In genomic region chr9:21510689-21511015, GRCm38 (mm10) we compare ENCODE assay signal across 8 mouse cellular contexts. TPM values are rescaled to one million over a fixed set of nuclear protein-coding genes. Genes with fewer than 3 reads are reported as not detected.
DNase-seq lines count a peak whose midpoint lies in the region; ATAC-seq and TF ChIP-seq lines count a peak whose summit lies in the region.

No protein-coding gene starts in this region.

- no peaks in the 10 kb centered on the region for H3K36me3 ChIP-seq in kidney, adult 2 months (ENCODE audit: control insufficient read depth, insufficient read depth, low read length)
- peaks cover 20% of the 10 kb centered on the region for H3K36me3 ChIP-seq in hindbrain, postnatal 0 days (ENCODE audit: insufficient read depth, low read length)
- peaks cover 17% of the 10 kb centered on the region for H3K36me3 ChIP-seq in midbrain, embryonic 16.5 days (ENCODE audit: control insufficient read depth, insufficient read depth, low read length)

- no peaks in the 10 kb centered on the region for H3K27me3 ChIP-seq in kidney, adult 2 months (replicated peaks; ENCODE audit: control insufficient read depth, insufficient read depth, low read length)
- H3K27me3 ChIP-seq in hindbrain, postnatal 0 days (ENCODE audit: insufficient read depth, low read length), result no peaks in the 10 kb centered on the region
- H3K27me3 ChIP-seq in midbrain, embryonic 16.5 days (ENCODE audit: control insufficient read depth, insufficient read depth, low read depth, low read length), result no peaks in the 10 kb centered on the region

- TF ChIP-seq POLR2A in kidney, adult 2 months (IDR thresholded peaks at IDR 0.05; ENCODE audit: low read depth, low read length), result no peak

- WGBS in kidney, adult 2 months, result under 1% methylated on average over 7 of the region's 7 CpGs
- 4% methylated on average over 7 of the region's 7 CpGs for WGBS in hindbrain, postnatal 0 days
- WGBS in midbrain, embryonic 16.5 days, result 3% methylated on average over 7 of the region's 7 CpGs

- H3K4me3 ChIP-seq in kidney, adult 2 months (ENCODE audit: insufficient read depth, low read depth, low read length), result peak overlapping the region; percentile 42
- peak overlapping the region; percentile 54 for H3K4me3 ChIP-seq in brown adipose tissue, adult 24 weeks (ENCODE audit: insufficient read depth, low read depth, low read length)
- H3K4me3 ChIP-seq in hindbrain, postnatal 0 days (ENCODE audit: low read length), result peak overlapping the region; percentile 53
- H3K4me3 ChIP-seq in midbrain, embryonic 16.5 days (ENCODE audit: low read depth, low read length), result peak overlapping the region; percentile 71

- H3K9ac ChIP-seq in hindbrain, postnatal 0 days (replicated peaks; ENCODE audit: low read length), result peak overlapping the region; percentile 54
- H3K9ac ChIP-seq in midbrain, embryonic 16.5 days (ENCODE audit: low read depth, low read length), result peak overlapping the region; percentile 76

- H3K9me3 ChIP-seq in hindbrain, postnatal 0 days (ENCODE audit: low read length), result no peaks in the 10 kb centered on the region
- no peaks in the 10 kb centered on the region for H3K9me3 ChIP-seq in midbrain, embryonic 16.5 days (replicated peaks; ENCODE audit: control insufficient read depth, low read length, poor library complexity, severe bottlenecking)

- 0 out of 2 replicates have a peak overlapping the region, but pooled peaks have one; percentile 4 for H3K27ac ChIP-seq in kidney, adult 2 months (ENCODE audit: insufficient read depth, low read depth, low read length)
- H3K27ac ChIP-seq in brown adipose tissue, adult 24 weeks (replicated peaks; ENCODE audit: low read depth, low read length), result no peak overlapping the region
- H3K27ac ChIP-seq in hindbrain, postnatal 0 days, result peak overlapping the region; percentile 85
- peak overlapping the region; percentile 95 for H3K27ac ChIP-seq in midbrain, embryonic 16.5 days (ENCODE audit: low read length)

- no peak for DNase-seq in kidney, adult 2 months
- no peak for DNase-seq in kidney, adult 18-20 months
- no peak for DNase-seq in hindbrain, postnatal 0 days (ENCODE audit: low spot score)
- DNase-seq in cerebellum, adult 8-10 months, result no peak
- no peak for DNase-seq in layer of hippocampus, adult 11-12 months (ENCODE audit: low spot score)
- DNase-seq in right cerebral cortex, adult 2 months (ENCODE audit: low spot score in 2 of 2), result no peak

- ATAC-seq in hindbrain, postnatal 0 days, result no peak
- no peak for ATAC-seq in midbrain, embryonic 16.5 days

- peak overlapping the region; percentile 66 for H3K4me2 ChIP-seq in hindbrain, postnatal 0 days (ENCODE audit: low read depth, low read length)
- peak overlapping the region; percentile 65 for H3K4me2 ChIP-seq in midbrain, embryonic 16.5 days (ENCODE audit: low read length)

- TF ChIP-seq CTCF in kidney, adult 2 months (conservative IDR thresholded peaks at IDR 0.05; ENCODE audit: insufficient read depth, insufficient read length, low read depth, low read length), result no peak
- no peak for TF ChIP-seq CTCF in hindbrain, postnatal 0 days (IDR thresholded peaks at IDR 0.05; ENCODE audit: low read depth)

- peaks cover 2% of the 10 kb centered on the region; the same call in 1 of the 2 replicates for H3K4me1 ChIP-seq in kidney, adult 2 months (ENCODE audit: control insufficient read depth, insufficient read depth, low read length)
- peaks cover 4% of the 10 kb centered on the region; the same call in 1 of the 2 replicates for H3K4me1 ChIP-seq in brown adipose tissue, adult 24 weeks (ENCODE audit: control insufficient read depth, insufficient read depth, insufficient read length, low read length)
- peaks cover 9% of the 10 kb centered on the region; the same call in 1 of the 2 replicates for H3K4me1 ChIP-seq in hindbrain, postnatal 0 days (ENCODE audit: insufficient read depth, low read length)
- H3K4me1 ChIP-seq in midbrain, embryonic 16.5 days (ENCODE audit: control insufficient read depth, insufficient read depth, low read length), result peaks cover 13% of the 10 kb centered on the region

RNA-seq across cellular contexts. Expression of gene Tmed1, which starts 0.6 kb away (rescaled TPM):
- 47.7 and 50.5 TPM in 2 replicates for polyA plus RNA-seq in kidney, adult 2 months (2012; rRNA removed)
- 19.3 and 24.6 TPM in 2 replicates for polyA plus RNA-seq in brown adipose tissue, adult 24 weeks (2012; ENCODE audit: insufficient read depth, insufficient read length, missing spikeins)
- 50.2 and 61.3 TPM in 2 replicates for total RNA-seq in hindbrain, postnatal 0 days (2014; rRNA removed)
- 59.2 and 65.8 TPM in 2 replicates for polyA plus RNA-seq in hindbrain, postnatal 0 days (2015; fragmentation: Nextera tagmentation; extraction: Ambion mirVana)
- 54.5 and 55.2 TPM in 2 replicates for polyA plus RNA-seq in midbrain, embryonic 16.5 days (2015; fragmentation: Nextera tagmentation; extraction: Ambion mirVana)

RNA-seq across cellular contexts. Expression of gene AB124611, which starts 15.3 kb away (rescaled TPM):
- 1.2 and 2.6 TPM in 2 replicates for polyA plus RNA-seq in kidney, adult 2 months (2012; rRNA removed)
- polyA plus RNA-seq in brown adipose tissue, adult 24 weeks (2012; ENCODE audit: insufficient read depth, insufficient read length, missing spikeins), result 2.1 and 2.6 TPM in 2 replicates
- 1.2 and 2.2 TPM in 2 replicates for total RNA-seq in hindbrain, postnatal 0 days (2014; rRNA removed)
- 1.1 and 1.2 TPM in 2 replicates for polyA plus RNA-seq in hindbrain, postnatal 0 days (2015; fragmentation: Nextera tagmentation; extraction: Ambion mirVana)
- 1.8 TPM in 2 replicates for polyA plus RNA-seq in midbrain, embryonic 16.5 days (2015; fragmentation: Nextera tagmentation; extraction: Ambion mirVana)

RNA-seq across cellular contexts. Expression of gene Carm1, which starts 36.0 kb away (rescaled TPM):
- polyA plus RNA-seq in kidney, adult 2 months (2012; rRNA removed), result 47.7 and 54.6 TPM in 2 replicates
- 20.7 and 22.0 TPM in 2 replicates for polyA plus RNA-seq in brown adipose tissue, adult 24 weeks (2012; ENCODE audit: insufficient read depth, insufficient read length, missing spikeins)
- 84.9 and 92.7 TPM in 2 replicates for total RNA-seq in hindbrain, postnatal 0 days (2014; rRNA removed)
- polyA plus RNA-seq in hindbrain, postnatal 0 days (2015; fragmentation: Nextera tagmentation; extraction: Ambion mirVana), result 20.6 and 25.0 TPM in 2 replicates
- 22.5 and 27.4 TPM in 2 replicates for polyA plus RNA-seq in midbrain, embryonic 16.5 days (2015; fragmentation: Nextera tagmentation; extraction: Ambion mirVana)
